Mouse (Mus musculus): Measurements from ENCODE around the gene Prdm15.

DNA sequence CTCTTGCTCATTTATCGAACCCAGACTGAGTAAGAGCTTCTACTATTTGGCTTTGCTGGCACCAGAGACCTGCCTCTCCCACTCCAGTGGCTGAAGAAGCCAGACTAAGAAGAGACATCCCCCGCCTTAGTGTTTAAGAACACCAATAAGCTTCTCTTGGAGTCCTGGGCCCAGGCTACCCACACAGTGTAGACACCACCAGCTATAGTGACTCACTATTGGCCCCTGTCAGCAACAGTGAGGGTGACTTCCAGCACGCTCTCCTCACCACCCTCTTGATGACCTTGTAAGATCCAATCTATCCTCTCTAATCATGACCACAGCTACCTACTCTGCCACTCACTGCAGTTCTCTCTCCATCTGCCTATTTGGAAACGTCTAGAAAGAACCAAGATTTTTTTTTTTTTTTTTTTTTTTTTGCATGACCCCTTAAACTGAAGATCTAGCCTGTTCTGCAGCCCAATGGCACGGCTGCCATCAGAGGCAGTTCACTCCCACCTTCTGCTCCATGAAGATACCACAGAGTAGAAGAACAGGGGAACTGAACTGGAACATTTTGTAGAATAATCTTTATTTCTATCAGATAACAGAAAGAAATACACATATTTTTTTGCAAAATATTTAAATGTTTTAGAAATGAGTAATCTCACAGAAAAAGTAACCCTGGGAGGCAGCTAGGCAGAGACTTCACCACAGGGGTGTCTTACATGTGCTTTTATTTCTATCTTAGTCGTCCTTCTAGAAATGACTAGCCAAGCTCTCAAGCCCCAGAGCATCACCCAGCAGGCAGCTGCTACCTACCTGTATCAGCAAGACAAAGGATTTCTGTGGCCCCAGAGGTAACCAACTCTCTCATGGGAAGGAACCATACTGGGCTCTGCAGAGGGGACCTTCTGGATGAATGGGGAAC, 17.8 kb upstream of the Prdm15 start:
- no peak for TF ChIP-seq CTCF (IDR thresholded peaks at IDR 0.05; ENCODE audit: insufficient read depth, low read length)
- TF ChIP-seq POLR2A (IDR thresholded peaks at IDR 0.05; ENCODE audit: borderline replicate concordance, extremely low read depth, low read depth, low read length): no peak
